Mouse (Mus musculus): Measurements from ENCODE around the gene Rab6a.
A peak's percentile ranks its signal among the peaks of the same experiment; 100 is the strongest.
"Not testable (repeated sequence)": the region's sequence is repeated elsewhere in the genome, so short reads cannot be mapped to it uniquely, and the experiment has no call there.

The Rab6a gene

GRCm38 (mm10) chr7:100607214-100608129 is at the start of gene Rab6a:
Gene Rab6a, plus strand, starts transcription at chr7:100607410.
- DNase-seq (ENCODE audit: low spot score): peak; percentile 89

GRCm38 (mm10) chr7:100559331-100559730 is 47.9 kb upstream of the Rab6a start:
- no peak for DNase-seq (ENCODE audit: low spot score)

GRCm38 (mm10) chr7:100561861-100562587 is 45.2 kb upstream of the Rab6a start:
- DNase-seq (ENCODE audit: low spot score): no peak

GRCm38 (mm10) chr7:100567238-100567637 is 40.0 kb upstream of the Rab6a start:
- DNase-seq (ENCODE audit: low spot score): not testable (repeated sequence)

GRCm38 (mm10) chr7:100569907-100570306 is 37.3 kb upstream of the Rab6a start:
- DNase-seq (ENCODE audit: low spot score): no peak

GRCm38 (mm10) chr7:100570930-100571715 is 36.1 kb upstream of the Rab6a start:
- DNase-seq (ENCODE audit: low spot score): no peak

- DNase-seq (ENCODE audit: low spot score): no peak
Measured at GRCm38 (mm10) chr7:100572061-100572460, 35.1 kb upstream of the Rab6a start.

- no peak for DNase-seq (ENCODE audit: low spot score)
Measured at GRCm38 (mm10) chr7:100572704-100573103, 34.5 kb upstream of the Rab6a start.

GRCm38 (mm10) chr7:100578794-100579193 is 28.4 kb upstream of the Rab6a start:
- DNase-seq (ENCODE audit: low spot score): no peak

- DNase-seq (ENCODE audit: low spot score): no peak
Measured at GRCm38 (mm10) chr7:100582235-100582634, 25.0 kb upstream of the Rab6a start.

- DNase-seq (ENCODE audit: low spot score): peak; percentile 81
Measured at GRCm38 (mm10) chr7:100582727-100583236, 24.4 kb upstream of the Rab6a start.

- no peak for DNase-seq (ENCODE audit: low spot score)
Measured at GRCm38 (mm10) chr7:100589816-100590215, 17.4 kb upstream of the Rab6a start.

- no peak for DNase-seq (ENCODE audit: low spot score)
Measured at GRCm38 (mm10) chr7:100590504-100590844, 16.7 kb upstream of the Rab6a start.

- DNase-seq (ENCODE audit: low spot score): peak; percentile 71
Measured at GRCm38 (mm10) chr7:100590845-100591521, 16.2 kb upstream of the Rab6a start.

- no peak for DNase-seq (ENCODE audit: low spot score)
Measured at GRCm38 (mm10) chr7:100591522-100591852, 15.7 kb upstream of the Rab6a start.

- no peak for DNase-seq (ENCODE audit: low spot score)
Measured at GRCm38 (mm10) chr7:100593349-100593748, 13.9 kb upstream of the Rab6a start.

- DNase-seq (ENCODE audit: low spot score): no peak
Measured at GRCm38 (mm10) chr7:100600211-100600610, 7.0 kb upstream of the Rab6a start.

GRCm38 (mm10) chr7:100608130-100608741 is 1.0 kb downstream of the Rab6a start, which contains the start of gene Mrpl48:
Gene Mrpl48, minus strand, starts transcription at chr7:100608301.
- DNase-seq (ENCODE audit: low spot score): peak; percentile 37

- DNase-seq (ENCODE audit: low spot score): no peak
Measured at GRCm38 (mm10) chr7:100608910-100609309, 1.7 kb downstream of the Rab6a start.

GRCm38 (mm10) chr7:100616121-100616857 is 9.1 kb downstream of the Rab6a start:
- no peak for DNase-seq (ENCODE audit: low spot score)

Measured in spleen, adult 12 weeks (tissue).